Mouse (Mus musculus) megakaryocyte-erythroid progenitor cell, adult 5-6 weeks (primary cell): ENCODE data around the gene Zdbf2. TPM values are rescaled to one million over a fixed set of nuclear protein-coding genes. Genes with fewer than 3 reads are reported as not detected.
"Not testable (repeated sequence)": the region's sequence is repeated elsewhere in the genome, so short reads cannot be mapped to it uniquely, and the experiment has no call there.

Source experiments
- ATAC-seq: replicated peaks from 2 replicates; pipeline ENCODE4 v1.8.0; 2016; ENCODE audit warnings: mild to moderate bottlenecking, inconsistent platforms; ENCODE audit not compliant: severe bottlenecking, poor library complexity, low FRiP score, low TSS enrichment
- total RNA-seq, 2 experiments: library from RNA; stranded (forward) in 1 of 2; stranded (reverse) in 1 of 2; fragments of 200-1000, 215-1000 nt in 1 of 2; fragments of >200 nt in 1 of 2; fragmentation: Nextera tagmentation in 1 of 2; gene quantifications; 2 replicates each; pipeline ENCODE4 v1.2.3; 2014 to 2017

The Zdbf2 gene
- total RNA-seq, 2 experiments from 2014 or later: not detected

DNA sequence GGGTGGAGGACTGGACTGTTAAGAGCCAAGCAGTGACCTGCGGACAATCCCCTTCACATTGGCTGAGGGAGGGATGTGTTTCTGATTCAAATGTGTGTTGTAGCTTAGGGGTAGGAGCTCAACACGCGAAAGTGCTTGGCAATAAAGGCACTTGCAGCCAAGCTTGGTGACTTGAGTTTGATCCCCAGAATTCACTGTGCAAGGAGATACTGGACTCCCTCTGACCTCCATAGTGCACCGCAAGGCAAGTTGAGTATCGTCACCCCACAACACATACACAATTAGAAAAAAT, 12.4 kb upstream of the Zdbf2 start:
- no peak for ATAC-seq

DNA sequence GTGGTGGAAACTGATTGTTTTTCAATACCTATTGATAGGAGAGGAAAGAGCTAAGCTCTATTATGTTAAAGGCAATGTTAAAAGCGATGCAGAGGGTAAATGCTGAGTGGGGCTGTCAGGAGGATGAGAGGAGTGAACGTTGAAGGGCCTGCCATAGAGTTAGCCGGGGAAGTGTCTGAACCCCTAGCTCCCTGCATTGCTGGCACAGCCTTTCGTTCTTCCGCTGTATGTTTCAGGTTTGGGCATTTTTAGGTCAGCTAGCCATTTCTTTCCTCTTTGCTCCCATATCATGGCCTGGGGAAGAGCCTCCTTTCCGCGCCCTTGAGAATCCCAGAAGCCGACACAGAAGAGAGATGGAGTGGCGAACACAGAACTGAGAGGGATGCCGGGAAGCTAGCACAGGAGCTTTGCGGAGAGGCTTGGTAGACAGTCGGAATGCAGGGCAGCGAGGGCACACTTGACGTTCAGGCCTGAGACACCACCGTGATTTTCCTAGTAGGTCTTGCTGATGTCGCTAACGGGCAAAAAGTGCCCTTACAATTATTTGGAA, 11.9 kb upstream of the Zdbf2 start:
- ATAC-seq: no peak

DNA sequence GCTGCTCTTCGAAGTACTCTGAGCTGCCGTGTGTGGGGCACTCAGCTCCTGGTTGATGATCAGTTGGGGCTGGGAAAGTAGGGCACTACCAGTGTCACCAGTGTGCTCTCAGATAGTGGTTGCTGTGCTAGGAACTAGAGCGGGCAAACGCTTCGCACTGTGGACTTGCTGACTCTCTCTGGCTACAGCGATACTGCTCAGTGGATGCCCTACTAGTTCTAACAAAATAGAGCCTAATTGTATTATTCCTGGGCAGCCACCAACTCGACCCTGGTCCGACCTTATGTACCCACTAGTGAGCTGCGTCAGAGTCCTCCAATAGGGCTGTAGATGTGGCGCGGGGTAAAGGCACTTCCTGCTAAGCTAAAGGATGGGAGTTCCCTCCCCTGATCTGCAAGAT, 9.4 kb upstream of the Zdbf2 start:
- no peak for ATAC-seq

DNA sequence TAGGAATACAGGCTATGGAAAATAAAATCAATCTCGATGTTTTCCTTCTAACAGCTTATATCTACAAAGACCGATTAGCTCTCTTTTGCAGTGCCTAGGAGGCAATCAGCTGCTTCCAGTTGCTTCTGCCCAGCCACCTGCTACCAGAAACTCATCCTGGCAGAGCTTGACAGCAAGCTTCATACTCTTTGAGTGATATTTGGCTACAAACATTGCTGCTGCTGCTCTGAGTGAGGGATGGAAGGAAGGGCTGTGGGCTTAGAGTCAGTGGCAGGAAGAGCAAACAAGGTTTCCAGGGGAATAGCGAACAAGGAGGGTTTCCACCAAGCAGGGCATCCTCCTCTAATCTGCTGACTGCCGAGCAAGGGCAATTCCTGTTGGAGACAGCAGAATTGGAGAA, 7.6 kb upstream of the Zdbf2 start:
- no peak for ATAC-seq

DNA sequence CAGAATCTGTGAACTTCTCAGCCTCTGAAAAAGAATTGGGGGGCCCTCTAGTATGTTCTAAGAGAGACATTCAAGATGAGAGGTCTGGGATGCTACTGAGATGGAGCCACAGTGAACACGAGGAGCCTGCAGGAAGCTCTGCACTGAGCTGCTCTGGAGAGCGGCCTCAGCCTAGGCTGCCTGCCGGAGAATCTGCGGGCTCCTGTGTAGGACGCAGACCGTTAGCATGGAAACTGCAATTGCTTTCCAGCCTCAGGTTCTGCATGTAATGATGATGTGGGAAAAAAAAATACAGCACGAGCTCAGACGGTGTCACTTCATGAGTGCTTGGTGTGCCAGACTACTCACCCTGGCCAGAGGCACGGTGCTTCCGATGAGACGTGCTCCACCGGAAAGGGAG, 6.9 kb upstream of the Zdbf2 start:
- no peak for ATAC-seq

DNA sequence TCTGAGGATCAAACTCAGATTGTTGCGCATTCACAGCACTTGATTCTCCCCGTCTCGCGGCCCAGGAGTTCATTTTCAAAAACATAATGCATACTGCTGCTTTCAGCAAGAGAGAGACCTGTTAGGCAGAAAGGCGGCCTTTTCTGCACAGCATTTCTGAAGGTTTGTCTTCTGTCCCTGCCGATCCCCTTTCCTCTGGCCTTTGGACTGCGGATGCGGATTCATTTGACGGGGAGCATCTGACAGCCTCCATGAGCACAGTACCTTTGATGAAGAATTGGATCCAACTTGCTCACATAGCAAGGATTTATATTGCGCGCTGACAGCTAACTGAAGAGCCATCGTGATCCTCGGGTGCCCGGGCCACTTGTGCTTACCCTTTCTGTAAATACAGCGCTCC, 6.3 kb upstream of the Zdbf2 start:
- no peak for ATAC-seq

DNA sequence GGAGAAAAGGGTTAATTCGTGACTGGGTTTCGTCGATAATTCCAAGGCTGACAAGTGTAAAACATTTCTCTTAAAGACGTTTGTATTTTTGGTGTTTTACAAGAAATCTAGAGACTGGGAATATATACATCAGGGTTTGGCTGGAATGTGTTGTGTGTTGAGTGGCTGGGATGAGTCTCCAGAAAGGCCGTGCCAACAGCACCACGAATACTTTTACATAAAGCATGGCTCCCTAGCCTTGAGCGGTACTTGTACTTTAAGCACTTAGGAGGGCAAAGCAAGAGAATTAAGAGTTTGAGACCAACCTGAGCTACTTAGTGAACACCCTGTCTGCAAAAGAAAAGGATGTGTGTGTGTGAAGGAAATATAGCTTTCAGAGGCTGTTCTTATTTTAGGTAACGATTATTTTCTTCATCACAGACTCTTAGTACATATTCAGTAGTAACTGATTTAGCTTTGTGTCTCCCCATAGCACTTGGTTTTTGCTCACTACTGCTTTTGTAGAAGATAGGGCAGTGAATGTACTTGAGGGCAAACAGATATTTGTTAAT, 865 bp upstream of the Zdbf2 start:
- no peak for ATAC-seq

DNA sequence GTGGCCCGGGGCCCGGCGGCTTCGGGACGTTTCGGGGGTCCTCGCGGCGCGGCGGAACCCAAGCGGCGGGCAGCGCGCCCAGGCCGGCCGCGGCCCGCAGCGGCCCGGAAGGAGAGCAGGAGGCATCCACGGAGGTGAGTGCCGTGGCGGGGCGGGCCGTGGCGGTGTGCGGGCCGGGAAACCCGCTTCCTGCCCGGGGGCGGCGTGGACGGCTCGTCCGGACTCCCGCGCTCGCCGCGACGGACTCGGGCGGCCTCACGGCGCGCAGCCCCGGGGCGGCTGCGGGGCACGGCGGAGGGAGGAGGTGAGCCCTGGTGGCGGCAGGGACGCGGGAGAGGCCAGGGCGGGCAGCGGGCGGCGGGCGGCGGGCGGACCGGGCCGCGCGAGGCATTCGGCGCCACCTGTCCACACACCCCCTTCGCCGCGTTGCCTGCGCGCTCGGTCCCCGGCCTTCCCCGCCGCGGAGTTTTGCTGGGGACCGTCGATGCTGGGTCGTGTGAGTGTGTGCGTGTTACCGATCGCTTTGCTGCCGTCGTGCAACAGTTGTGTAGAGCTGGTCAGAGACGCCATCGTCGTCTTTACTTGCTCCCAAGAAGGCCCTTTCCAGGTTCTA, 380 bp downstream of the Zdbf2 start:
- no peak for ATAC-seq

DNA sequence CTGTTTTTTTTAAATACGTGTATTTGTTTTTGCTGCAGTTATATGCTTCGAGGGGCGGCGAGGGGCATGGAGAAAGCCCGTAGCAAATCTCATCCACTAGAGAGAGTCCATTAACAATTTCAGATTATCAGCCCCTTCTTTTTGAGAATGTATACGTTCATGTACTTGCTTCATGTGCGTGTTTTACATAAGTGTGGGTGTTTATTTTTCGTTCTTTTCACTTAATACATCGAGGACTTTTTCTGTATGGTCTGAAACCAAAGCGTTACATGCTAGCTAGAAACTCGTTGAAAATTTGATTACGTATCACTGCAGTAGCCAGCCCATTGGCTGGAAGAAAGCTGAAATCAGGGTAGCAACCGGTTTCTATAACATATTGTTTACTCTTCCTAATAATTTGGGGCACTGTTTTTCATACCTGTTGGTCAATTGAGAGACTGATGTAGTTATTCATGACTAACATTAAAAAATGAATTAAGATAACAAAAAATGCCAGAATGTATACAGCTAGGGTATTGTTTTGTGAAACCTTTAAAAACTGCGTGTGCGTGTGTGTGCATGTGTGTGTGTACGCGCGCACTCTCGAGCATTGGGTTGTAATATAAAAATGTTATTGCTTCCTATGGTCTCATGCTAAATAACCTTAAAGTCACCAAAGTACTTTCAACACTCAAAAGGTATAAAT, 1.1 kb downstream of the Zdbf2 start:
- no peak for ATAC-seq

DNA sequence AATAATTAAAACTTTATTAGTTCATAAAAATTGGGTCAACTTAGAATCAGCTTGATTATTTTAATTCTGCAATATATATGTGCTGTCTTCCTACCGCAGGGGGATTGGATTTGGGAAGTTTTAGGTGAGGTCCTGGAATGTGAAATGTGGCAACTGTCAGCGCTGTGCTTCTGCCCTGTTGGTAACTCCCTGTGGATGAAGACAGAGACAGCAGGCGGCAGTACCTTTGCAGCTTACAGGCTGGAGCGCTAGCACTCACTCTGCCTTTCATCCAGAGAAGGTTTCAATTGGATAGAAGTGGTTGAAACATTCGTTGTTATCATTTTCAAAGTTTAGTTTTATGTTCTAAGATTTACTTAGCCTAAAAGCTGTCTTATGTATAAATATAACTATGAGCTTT, 5.0 kb downstream of the Zdbf2 start:
- no peak for ATAC-seq

DNA sequence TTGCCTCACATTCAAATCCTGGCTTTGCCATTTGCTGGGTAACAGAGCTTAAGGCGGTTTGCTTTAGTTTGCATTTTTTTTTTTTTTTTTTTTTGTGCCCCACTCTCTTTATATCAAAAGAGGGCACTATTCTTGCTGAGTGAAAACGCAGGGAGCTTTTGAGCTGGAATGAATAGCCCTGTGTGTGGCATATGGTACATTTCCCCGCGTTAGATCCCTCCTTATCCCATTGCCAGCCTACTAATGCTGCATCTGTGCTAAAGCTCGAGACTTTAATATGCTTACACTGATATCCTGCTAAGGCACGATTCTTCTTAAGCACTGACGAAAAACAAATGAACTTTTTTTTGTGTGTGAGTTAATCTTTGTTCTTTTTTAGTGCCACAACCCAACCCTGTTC, 20.9 kb downstream of the Zdbf2 start:
- ATAC-seq: no peak

DNA sequence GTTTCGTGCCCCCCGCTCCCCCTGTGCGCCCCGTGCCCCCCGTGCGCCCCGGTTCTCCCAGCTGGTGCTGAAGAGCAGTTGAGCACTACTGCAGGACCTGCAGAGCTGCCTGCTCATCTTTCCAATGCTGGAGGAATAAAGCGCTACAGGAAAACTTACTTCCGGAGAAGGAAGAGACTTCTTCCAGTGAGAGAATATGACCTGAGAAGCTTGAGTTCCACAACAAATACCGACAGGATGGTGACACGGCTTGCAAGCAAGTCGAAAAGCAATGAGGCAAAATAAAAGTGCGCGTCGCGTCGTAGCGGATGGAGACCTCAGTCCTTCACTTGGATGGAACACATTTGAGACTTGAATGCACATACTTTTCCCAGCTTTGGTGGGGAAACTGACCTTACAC, 36.6 kb downstream of the Zdbf2 start:
- no peak for ATAC-seq

DNA sequence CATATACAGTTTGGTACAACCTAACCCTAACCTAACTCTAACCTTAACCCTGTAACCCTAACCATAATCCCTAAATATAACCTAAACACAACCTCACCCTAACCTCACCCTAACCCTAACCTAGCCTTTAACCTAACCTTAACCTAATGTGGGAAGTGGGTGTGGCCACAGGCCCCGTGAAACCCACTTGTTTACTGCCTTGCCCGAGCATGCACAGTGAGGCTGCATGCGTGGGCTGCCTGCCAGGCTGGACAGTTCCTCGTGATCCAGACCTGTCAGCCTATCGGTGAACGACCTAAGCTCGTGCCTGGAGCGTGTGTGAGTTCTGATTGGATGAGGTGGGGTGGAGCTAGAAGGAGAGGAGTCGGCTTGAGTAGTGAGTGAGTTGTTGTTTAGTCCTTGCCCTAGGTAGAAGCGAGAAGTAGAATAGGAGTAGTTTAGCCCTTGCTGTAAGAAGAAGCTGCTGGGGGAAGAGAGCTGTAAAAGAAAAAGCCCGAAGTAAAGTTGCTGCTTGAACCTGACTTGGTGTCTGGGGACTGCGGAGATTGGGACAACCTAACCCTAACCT, 50.6 kb downstream of the Zdbf2 start:
- ATAC-seq: not testable (repeated sequence)

Other genes with a start within 250 kb of the Zdbf2 start
- gene Ino80d, start 158.6 kb upstream of the Zdbf2 start, total RNA-seq (2014; fragmentation: Nextera tagmentation): 32.7 and 63.0 TPM in 2 replicates
- gene Ino80d, start 158.6 kb upstream of the Zdbf2 start, total RNA-seq (2017): 13.7 and 16.5 TPM in 2 replicates
- gene Eef1b2, start 96.4 kb upstream of the Zdbf2 start, total RNA-seq (2014; fragmentation: Nextera tagmentation): 1,764 and 1,902 TPM in 2 replicates
- gene Eef1b2, start 96.4 kb upstream of the Zdbf2 start, total RNA-seq (2017): 3,394 and 4,141 TPM in 2 replicates
- gene Ndufs1, start 96.4 kb upstream of the Zdbf2 start, total RNA-seq (2014; fragmentation: Nextera tagmentation): 147 and 151 TPM in 2 replicates
- 242 and 260 TPM in 2 replicates for gene Ndufs1, start 96.4 kb upstream of the Zdbf2 start, total RNA-seq (2017)
- not detected in 2 replicates for gene Gpr1, start 58.7 kb upstream of the Zdbf2 start, total RNA-seq (2014; fragmentation: Nextera tagmentation)
- gene Gpr1, start 58.7 kb upstream of the Zdbf2 start, total RNA-seq (2017): not detected in 2 replicates
- gene Adam23, start 172.6 kb downstream of the Zdbf2 start, total RNA-seq (2014; fragmentation: Nextera tagmentation): not detected in 2 replicates
- not detected in 2 replicates for gene Adam23, start 172.6 kb downstream of the Zdbf2 start, total RNA-seq (2017)